Mouse (Mus musculus) lung, postnatal 14 days (tissue): Measurements from ENCODE around the gene Itgad.

Experiments
- DNase-seq: peaks from one replicate; pipeline ENCODE4 v3.0.0; 2021

Gene Itgad

GRCm38 (mm10) chr7:128180546-128180945, 26.4 kb downstream of the Itgad start:
- DNase-seq = no peak

- no peak for DNase-seq
These were observed 27.5 kb downstream of the Itgad start for GRCm38 (mm10) chr7:128181691-128182090.

GRCm38 (mm10) chr7:128201607-128202006, 47.4 kb downstream of the Itgad start:
- DNase-seq = no peak

GRCm38 (mm10) chr7:128203071-128203470, 48.9 kb downstream of the Itgad start:
- DNase-seq = no peak

GRCm38 (mm10) chr7:128204179-128204578, 50.0 kb downstream of the Itgad start:
- no peak for DNase-seq

GRCm38 (mm10) chr7:128205695-128206094, 51.5 kb downstream of the Itgad start:
- no peak for DNase-seq

GRCm38 (mm10) chr7:128206152-128206551, 52.0 kb downstream of the Itgad start, which contains the start of gene Cox6a2:
Gene Cox6a2 (minus strand): TSS chr7:128206387.
- DNase-seq = no peak

- DNase-seq = peak; percentile 72
These were observed 54.0 kb downstream of the Itgad start for GRCm38 (mm10) chr7:128208187-128208586.

GRCm38 (mm10) chr7:128209826-128210225, 55.6 kb downstream of the Itgad start:
- DNase-seq = no peak

- no peak for DNase-seq
These were observed 65.8 kb downstream of the Itgad start for GRCm38 (mm10) chr7:128219952-128220351.

GRCm38 (mm10) chr7:128220936-128221335, 66.8 kb downstream of the Itgad start:
- no peak for DNase-seq

GRCm38 (mm10) chr7:128231741-128232140, 77.6 kb downstream of the Itgad start:
- no peak for DNase-seq

- DNase-seq = no peak
These were observed 80.6 kb downstream of the Itgad start for GRCm38 (mm10) chr7:128234796-128235195.

GRCm38 (mm10) chr7:128235481-128235880, 81.3 kb downstream of the Itgad start:
- no peak for DNase-seq

- DNase-seq = no peak
These were observed 82.2 kb downstream of the Itgad start for GRCm38 (mm10) chr7:128236426-128236825.

GRCm38 (mm10) chr7:128236856-128237592, 82.8 kb downstream of the Itgad start, which contains the start of gene Armc5:
Gene Armc5 (plus strand): TSS chr7:128237342.
- peak; percentile 88 for DNase-seq

- no peak for DNase-seq
These were observed 83.4 kb downstream of the Itgad start for GRCm38 (mm10) chr7:128237593-128237926.

- DNase-seq = peak; percentile 100
These were observed 84.0 kb downstream of the Itgad start, which contains the start of gene 9130023H24Rik for GRCm38 (mm10) chr7:128237927-128238778. Gene 9130023H24Rik (minus strand): TSS chr7:128238031.

- peak; percentile 63 for DNase-seq
These were observed 84.8 kb downstream of the Itgad start for GRCm38 (mm10) chr7:128238991-128239390.

GRCm38 (mm10) chr7:128240131-128240784, 86.1 kb downstream of the Itgad start:
- no peak for DNase-seq

GRCm38 (mm10) chr7:128242331-128242730, 88.2 kb downstream of the Itgad start:
- no peak for DNase-seq

- no peak for DNase-seq
These were observed 89.7 kb downstream of the Itgad start for GRCm38 (mm10) chr7:128243921-128244320.

GRCm38 (mm10) chr7:128244410-128245025, 90.3 kb downstream of the Itgad start:
- no peak for DNase-seq
